Mouse (Mus musculus) limb, embryonic 11.5 days (tissue): ENCODE measurements around the gene Gfra1. TPM values are rescaled to one million over a fixed set of nuclear protein-coding genes. Genes with fewer than 3 reads are reported as not detected.
A peak's percentile ranks its signal among the peaks of the same experiment; 100 is the strongest.

Experiments used
- ATAC-seq: fragments of 200-750 bp; cut with Nextera tagmentation; 2 replicates; pipeline ENCODE4 v1.8.0; 2017; ENCODE audit warnings: low read depth; ENCODE audit not compliant: insufficient number of reproducible peaks, low FRiP score, low TSS enrichment
- DNase-seq: peaks from one replicate; pipeline ENCODE4 v3.0.0-alpha.2; 2015; ENCODE audit warnings: low spot score
- H3K27ac ChIP-seq: fragments of 300-500 bp; sonication (generic); replicated peaks from 2 replicates; pipeline ENCODE4 v1.5.1; 2014; ENCODE audit warnings: low read depth, mild to moderate bottlenecking, low read length
- H3K27me3 ChIP-seq: fragments of 300-500 bp; sonication (generic); 2 replicates; pipeline ENCODE4 v1.6.1; 2014; ENCODE audit warnings: mild to moderate bottlenecking, low read length, mixed read lengths; ENCODE audit not compliant: control insufficient read depth, insufficient read depth
- H3K36me3 ChIP-seq: fragments of 300-500 bp; sonication (generic); 2 replicates; pipeline ENCODE4 v1.6.1; 2014; ENCODE audit warnings: mild to moderate bottlenecking, low read length, moderate library complexity, mixed read lengths; ENCODE audit not compliant: control insufficient read depth, insufficient read depth
- H3K4me1 ChIP-seq: fragments of 300-500 bp; sonication (generic); 2 replicates; pipeline ENCODE4 v1.6.1; 2014; ENCODE audit warnings: low read length, mixed read lengths; ENCODE audit not compliant: control insufficient read depth, insufficient read depth
- H3K4me2 ChIP-seq: fragments of 300-500 bp; sonication (generic); 2 replicates; pipeline ENCODE4 v1.6.1; 2014; ENCODE audit warnings: low read depth, mild to moderate bottlenecking, moderate library complexity; ENCODE audit not compliant: severe bottlenecking
- H3K4me3 ChIP-seq: fragments of 300-500 bp; sonication (generic); 2 replicates; pipeline ENCODE4 v1.5.1; 2014; ENCODE audit warnings: low read depth, low read length
- H3K9ac ChIP-seq: fragments of 300-500 bp; sonication (generic); 2 replicates; pipeline ENCODE4 v1.6.1; 2014; ENCODE audit warnings: mild to moderate bottlenecking, low read length
- H3K9me3 ChIP-seq: fragments of 300-500 bp; sonication (generic); 2 replicates; pipeline ENCODE4 v1.6.1; 2016; ENCODE audit warnings: low read length; ENCODE audit not compliant: control insufficient read depth
- WGBS: fragments of 180-500 bp; shearing (Covaris S2); extraction: QIAGEN DNeasy Blood & Tissue Kit; methylation state at CpG from one replicate; pipeline ENCODE4 v1.1.7; 2014; 5-methylcytosine and 5-hydroxymethylcytosine counted together
- polyA plus RNA-seq: library from polyadenylated mRNA; unstranded; fragments of >200 nt; fragmentation: Nextera tagmentation; extraction: Ambion mirVana; gene quantifications from 2 replicates; pipeline ENCODE4 v1.2.1, GENCODE M21; 2014

Gene Gfra1
- polyA plus RNA-seq, 1 experiment from 2014 or later: 5.6 TPM

GRCm38 (mm10) chr19:58376675-58377102 is 79.0 kb downstream of the Gfra1 start:
- 70% methylated on average over 8 of the region's 8 CpGs for WGBS
- DNase-seq (no peak), ATAC-seq (no peak)
- Histone ChIP-seq H3K36me3 (no peaks in the 10 kb centered on the region), H3K9ac (no peak overlapping the region), H3K4me2 (no peak overlapping the region), H3K9me3 (no peaks in the 10 kb centered on the region), H3K4me1 (peaks cover 6% of the 10 kb centered on the region; the same call in 1 of the 2 replicates), H3K4me3 (no peak overlapping the region), H3K27ac (no peak overlapping the region), H3K27me3 (no peaks in the 10 kb centered on the region)

GRCm38 (mm10) chr19:58374648-58375047 is 81.1 kb downstream of the Gfra1 start:
- no peak overlapping the region for H3K4me3 ChIP-seq
- peaks cover 8% of the 10 kb centered on the region; the same call in 1 of the 2 replicates for H3K4me1 ChIP-seq
- no peak for DNase-seq
- no peaks in the 10 kb centered on the region for H3K27me3 ChIP-seq
- H3K9ac ChIP-seq: no peak overlapping the region
- no peak overlapping the region for H3K27ac ChIP-seq
- no peaks in the 10 kb centered on the region for H3K36me3 ChIP-seq
- WGBS: 96% methylated on average over 5 of the region's 5 CpGs
- no peak overlapping the region for H3K4me2 ChIP-seq
- ATAC-seq: no peak
- no peaks in the 10 kb centered on the region for H3K9me3 ChIP-seq

- no peaks in the 10 kb centered on the region for H3K9me3 ChIP-seq
- DNase-seq (no peak), ATAC-seq (no peak)
- H3K27me3 ChIP-seq: no peaks in the 10 kb centered on the region
- H3K27ac ChIP-seq: no peak overlapping the region
- H3K9ac ChIP-seq: no peak overlapping the region
- H3K4me2 ChIP-seq: no peak overlapping the region
- peaks cover 8% of the 10 kb centered on the region; the same call in 1 of the 2 replicates for H3K4me1 ChIP-seq
- no peak overlapping the region for H3K4me3 ChIP-seq
- WGBS: 93% methylated on average over 4 of the region's 4 CpGs
- H3K36me3 ChIP-seq: no peaks in the 10 kb centered on the region
These were observed 81.6 kb downstream of the Gfra1 start for GRCm38 (mm10) chr19:58374155-58374554.

GRCm38 (mm10) chr19:58368513-58368912 is 87.2 kb downstream of the Gfra1 start:
- Histone ChIP-seq H3K27ac (no peak overlapping the region), H3K27me3 (peaks cover 2% of the 10 kb centered on the region; the same call in 1 of the 2 replicates), H3K4me1 (peaks cover 8% of the 10 kb centered on the region; the same call in 1 of the 2 replicates), H3K4me2 (no peak overlapping the region), H3K36me3 (no peaks in the 10 kb centered on the region), H3K9me3 (no peaks in the 10 kb centered on the region), H3K4me3 (no peak overlapping the region), H3K9ac (no peak overlapping the region)
- ATAC-seq (no peak), DNase-seq (no peak)
- 77% methylated on average over 2 of the region's 2 CpGs for WGBS

GRCm38 (mm10) chr19:58364688-58365087 is 91.0 kb downstream of the Gfra1 start:
- H3K27me3 ChIP-seq: peaks cover 2% of the 10 kb centered on the region; the same call in 1 of the 2 replicates
- H3K4me3 ChIP-seq: no peak overlapping the region
- WGBS: 66% methylated on average over 9 of the region's 9 CpGs
- no peak overlapping the region for H3K9ac ChIP-seq
- no peaks in the 10 kb centered on the region for H3K4me1 ChIP-seq
- ATAC-seq: no peak
- H3K27ac ChIP-seq: no peak overlapping the region
- H3K36me3 ChIP-seq: no peaks in the 10 kb centered on the region
- H3K9me3 ChIP-seq: no peaks in the 10 kb centered on the region
- H3K4me2 ChIP-seq: no peak overlapping the region
- DNase-seq: no peak

- H3K9ac ChIP-seq: no peak overlapping the region
- no peaks in the 10 kb centered on the region for H3K9me3 ChIP-seq
- ATAC-seq (no peak), DNase-seq (no peak)
- H3K27me3 ChIP-seq: peaks cover 2% of the 10 kb centered on the region; the same call in 1 of the 2 replicates
- H3K4me2 ChIP-seq: no peak overlapping the region
- no peak overlapping the region for H3K27ac ChIP-seq
- H3K4me1 ChIP-seq: no peaks in the 10 kb centered on the region
- 61% methylated on average over 1 of the region's 1 CpGs for WGBS
- H3K4me3 ChIP-seq: no peak overlapping the region
- H3K36me3 ChIP-seq: no peaks in the 10 kb centered on the region
These were observed 94.7 kb downstream of the Gfra1 start for GRCm38 (mm10) chr19:58360982-58361381.

- WGBS: 92% methylated on average over 13 of the region's 13 CpGs
These were observed 97.6 kb downstream of the Gfra1 start for GRCm38 (mm10) chr19:58358063-58358462.

GRCm38 (mm10) chr19:58353953-58354352 is 101.8 kb downstream of the Gfra1 start:
- WGBS: 23% methylated on average over 2 of the region's 2 CpGs
- H3K27ac ChIP-seq: peak overlapping the region; percentile 42; the same call in 1 of the 2 replicates
- peaks cover 20% of the 10 kb centered on the region for H3K4me1 ChIP-seq
- no peak overlapping the region for H3K4me3 ChIP-seq
- no peak overlapping the region for H3K9ac ChIP-seq
- DNase-seq (no peak), ATAC-seq (no peak)
- H3K9me3 ChIP-seq: no peaks in the 10 kb centered on the region
- no peaks in the 10 kb centered on the region for H3K36me3 ChIP-seq
- no peak overlapping the region for H3K4me2 ChIP-seq
- H3K27me3 ChIP-seq: no peaks in the 10 kb centered on the region

More at GRCm38 (mm10) chr19:58358063-58358462, 97.6 kb downstream of the Gfra1 start:
- ATAC-seq (no peak), DNase-seq (no peak)
- Histone ChIP-seq H3K4me3 (no peak overlapping the region), H3K9ac (no peak overlapping the region), H3K36me3 (no peaks in the 10 kb centered on the region), H3K9me3 (no peaks in the 10 kb centered on the region), H3K27me3 (no peaks in the 10 kb centered on the region), H3K4me1 (peaks cover 11% of the 10 kb centered on the region), H3K4me2 (no peak overlapping the region), H3K27ac (no peak overlapping the region)
